Mouse (Mus musculus): ENCODE data around the gene Atf4.

DNA sequence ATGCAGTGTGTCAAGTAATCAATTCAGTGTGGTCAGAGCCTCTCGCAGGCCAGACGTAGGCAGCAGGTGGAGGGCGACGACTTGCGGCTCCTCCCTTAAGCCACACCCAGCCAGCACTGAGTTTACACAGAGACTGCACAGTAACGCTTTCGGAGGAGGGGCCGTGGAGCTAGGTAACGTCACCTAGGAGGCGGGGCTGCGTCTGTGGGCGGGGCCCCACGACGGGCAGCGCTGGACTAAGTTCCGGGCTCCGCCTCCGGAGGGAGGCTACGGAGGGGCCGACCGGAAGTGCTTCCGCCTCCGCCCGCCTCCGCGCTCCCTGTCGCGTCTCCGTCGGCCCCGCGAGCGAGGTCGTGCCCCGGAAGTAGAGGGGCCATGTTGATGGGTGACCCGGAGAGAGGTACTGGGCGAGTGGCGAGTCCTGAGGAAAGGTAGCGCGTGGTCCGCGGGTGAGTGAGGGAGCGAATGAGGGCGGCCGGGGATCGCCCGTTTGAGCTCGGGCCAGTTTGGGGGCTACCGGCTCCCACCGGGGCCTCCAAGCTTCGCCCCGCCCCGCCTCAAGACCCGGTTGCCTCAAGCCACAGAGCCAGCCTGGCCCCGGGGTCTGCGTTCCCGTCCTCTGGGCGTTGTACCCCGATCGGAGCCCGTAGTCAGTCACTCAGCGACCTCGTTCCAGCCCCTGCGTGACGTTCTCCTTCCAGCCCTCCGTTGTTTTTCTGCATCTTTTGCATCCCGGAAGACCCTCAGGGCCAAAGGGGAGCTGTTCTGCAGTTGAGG is 21.1 kb upstream of the Atf4 start, which contains the start of gene Mief1:
- TF ChIP-seq CTCF (IDR thresholded peaks at IDR 0.05; ENCODE audit: low read depth, low read length) (no peak), POLR2A (IDR thresholded peaks at IDR 0.05; ENCODE audit: borderline replicate concordance, low read depth, low read length) (no peak)

All from bone marrow macrophage, adult 2 months (primary cell).